Mouse (Mus musculus) liver, adult 2 months (tissue): Measurements from ENCODE around the gene Cd46.

ENCODE experiments used
- CTCF ChIP-seq: fragments of 200-500 bp; IDR thresholded peaks from 2 replicates; pipeline ENCODE4 v1.5.1; 2011; ENCODE audit warnings: low read depth, low read length, control low read depth
- POLR2A ChIP-seq: fragments of 200-500 bp; IDR thresholded peaks from 2 replicates; pipeline ENCODE4 v1.6.1; 2011; ENCODE audit warnings: low read length, control low read depth; ENCODE audit not compliant: insufficient read depth; ENCODE audit errors: extremely low read depth

DNA sequence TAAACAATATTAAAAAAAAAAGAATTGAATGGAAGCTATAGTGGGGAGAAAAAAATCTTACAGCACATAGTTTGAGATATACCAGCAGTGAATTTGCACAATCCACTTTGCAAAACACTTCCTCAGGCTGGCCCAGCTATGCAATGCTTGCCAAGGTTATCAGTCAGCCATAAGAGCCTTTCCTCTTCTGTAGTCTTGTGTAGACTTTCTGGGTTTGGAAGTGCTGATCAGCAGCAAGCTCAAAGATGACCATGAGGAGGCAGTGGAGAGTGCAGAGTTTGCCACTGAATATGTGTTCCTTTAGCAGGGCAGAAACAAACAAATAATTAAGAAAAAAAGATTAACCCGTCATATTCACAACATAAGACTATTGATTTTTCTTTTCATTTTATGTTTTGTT is 103.0 kb downstream of the Cd46 start:
- TF ChIP-seq CTCF (0 out of 2 replicates have a peak, but pooled peaks have one; percentile 14), POLR2A (no peak)
